Mouse (Mus musculus) cortical plate, adult 2 months (tissue): ENCODE results near the gene Lancl3. TPM values are rescaled to one million over a fixed set of nuclear protein-coding genes. Genes with fewer than 3 reads are reported as not detected.
"Not testable (repeated sequence)": the region's sequence is repeated elsewhere in the genome, so short reads cannot be mapped to it uniquely, and the experiment has no call there.

ENCODE experiments used
- H3K27ac ChIP-seq: fragments of 200-500 bp; 2 replicates; pipeline ENCODE4 v1.5.1; 2012; ENCODE audit warnings: low read length, control low read depth, inconsistent platforms; ENCODE audit not compliant: insufficient read depth
- H3K4me1 ChIP-seq: fragments of 200-500 bp; 2 replicates; pipeline ENCODE4 v1.6.1; 2011; ENCODE audit warnings: low read length; ENCODE audit not compliant: control insufficient read depth, insufficient read depth
- H3K4me3 ChIP-seq: fragments of 200-500 bp; 2 replicates; pipeline ENCODE4 v1.5.1; 2011; ENCODE audit warnings: mild to moderate bottlenecking, low read length, control low read depth; ENCODE audit not compliant: insufficient read depth
- CTCF ChIP-seq: fragments of 200-500 bp; IDR thresholded peaks from 2 replicates; pipeline ENCODE4 v1.5.1; 2011; ENCODE audit warnings: mild to moderate bottlenecking, control low read depth, low read length; ENCODE audit not compliant: insufficient read depth; ENCODE audit errors: extremely low read depth
- POLR2A ChIP-seq: fragments of 200-500 bp; IDR thresholded peaks from 2 replicates; pipeline ENCODE4 v1.6.1; 2011; ENCODE audit warnings: mild to moderate bottlenecking, low read length, control low read depth; ENCODE audit not compliant: insufficient read depth; ENCODE audit errors: extremely low read depth
- polyA plus RNA-seq: library from polyadenylated mRNA; depleted of rRNA; stranded (reverse); fragments of >200 nt; gene quantifications from 2 replicates; pipeline ENCODE4 v1.2.3, GENCODE M21; 2012

The Lancl3 gene
- polyA plus RNA-seq, 1 experiment: 1.1 TPM

GRCm38 (mm10) chrX:9256766-9257165 lies 57.1 kb downstream of the Lancl3 start, which contains the start of gene Gm14862:
TSS of gene Gm14862 (minus strand) at chrX:9256899.
- TF ChIP-seq CTCF (no peak), POLR2A (no peak)

GRCm38 (mm10) chrX:9257831-9258230 lies 58.1 kb downstream of the Lancl3 start:
- Histone ChIP-seq H3K4me1 (no peaks in the 10 kb centered on the region), H3K4me3 (no peak overlapping the region), H3K27ac (no peak overlapping the region)
- TF ChIP-seq CTCF: no peak
- TF ChIP-seq POLR2A: no peak

More at GRCm38 (mm10) chrX:9256766-9257165, 57.1 kb downstream of the Lancl3 start, which contains the start of gene Gm14862:
- H3K4me3 ChIP-seq: no peak within 1 kb of the TSS
- no peaks in the 10 kb centered on the region for H3K4me1 ChIP-seq
- H3K27ac ChIP-seq: no peak within 1 kb of the TSS

GRCm38 (mm10) chrX:9259267-9259666 lies 59.6 kb downstream of the Lancl3 start:
- Histone ChIP-seq H3K4me3 (no peak overlapping the region), H3K27ac (no peak overlapping the region)
- no peak for TF ChIP-seq CTCF
- no peak for TF ChIP-seq POLR2A

GRCm38 (mm10) chrX:9271112-9271511 lies 71.4 kb downstream of the Lancl3 start:
- H3K4me3 ChIP-seq: no peak overlapping the region
- TF ChIP-seq CTCF (no peak), POLR2A (no peak)
- H3K4me1 ChIP-seq: no peaks in the 10 kb centered on the region
- no peak overlapping the region for H3K27ac ChIP-seq

More at GRCm38 (mm10) chrX:9259267-9259666, 59.6 kb downstream of the Lancl3 start:
- H3K4me1 ChIP-seq: no peaks in the 10 kb centered on the region

- Histone ChIP-seq H3K4me3 (peak overlapping the region; percentile 56), H3K27ac (no peak overlapping the region)
- TF ChIP-seq CTCF (no peak), POLR2A (no peak)
Observed at GRCm38 (mm10) chrX:9271947-9272459, 72.3 kb downstream of the Lancl3 start.

GRCm38 (mm10) chrX:9272460-9273361 lies 73.0 kb downstream of the Lancl3 start, which contains the start of gene Xk:
TSS of gene Xk (plus strand) at chrX:9272756.
- no peaks in the 10 kb centered on the region for H3K4me1 ChIP-seq
- H3K4me3 ChIP-seq: peak within 1 kb of the TSS; percentile 56
- H3K27ac ChIP-seq: peak within 1 kb of the TSS; percentile 49; the same call in 1 of the 2 replicates
- TF ChIP-seq POLR2A: no peak
- no peak for TF ChIP-seq CTCF

More at GRCm38 (mm10) chrX:9271947-9272459, 72.3 kb downstream of the Lancl3 start:
- no peaks in the 10 kb centered on the region for H3K4me1 ChIP-seq

- TF ChIP-seq POLR2A (no peak), CTCF (no peak)
- no peak overlapping the region for H3K27ac ChIP-seq
- H3K4me3 ChIP-seq: peak overlapping the region; percentile 56
- no peaks in the 10 kb centered on the region for H3K4me1 ChIP-seq
Observed at GRCm38 (mm10) chrX:9273377-9274002, 73.8 kb downstream of the Lancl3 start.

GRCm38 (mm10) chrX:9274321-9274720 lies 74.6 kb downstream of the Lancl3 start:
- H3K4me1 ChIP-seq: no peaks in the 10 kb centered on the region
- no peak overlapping the region for H3K4me3 ChIP-seq
- TF ChIP-seq POLR2A (no peak), CTCF (no peak)
- no peak overlapping the region for H3K27ac ChIP-seq

- not testable (repeated sequence) for H3K4me1 ChIP-seq, H3K27ac ChIP-seq, H3K4me3 ChIP-seq
Observed at GRCm38 (mm10) chrX:9283464-9283863, 83.8 kb downstream of the Lancl3 start, which contains the start of gene H2al1m. TSS of gene H2al1m (plus strand) at chrX:9283764.

GRCm38 (mm10) chrX:9293140-9293829 lies 93.6 kb downstream of the Lancl3 start:
- H3K4me1 ChIP-seq, H3K27ac ChIP-seq, H3K4me3 ChIP-seq: not testable (repeated sequence)
